Mouse (Mus musculus) embryonic facial prominence, embryonic 11.5 days (tissue): ENCODE data around the gene Ufsp1. TPM values are rescaled to one million over a fixed set of nuclear protein-coding genes. Genes with fewer than 3 reads are reported as not detected.

ENCODE experiments used
- ATAC-seq: fragments of 200-750 bp; cut with Nextera tagmentation; replicated peaks from 2 replicates; pipeline ENCODE4 v1.8.0; 2017; ENCODE audit warnings: low read depth; ENCODE audit not compliant: insufficient number of reproducible peaks, low FRiP score, low TSS enrichment
- DNase-seq: peaks from one replicate; pipeline ENCODE4 v3.0.0-alpha.2; 2015; ENCODE audit warnings: low spot score
- H3K27ac ChIP-seq: fragments of 300-500 bp; sonication (generic); replicated peaks from 2 replicates; pipeline ENCODE4 v1.5.1; 2014; ENCODE audit warnings: mild to moderate bottlenecking, low read depth, low read length, control low read depth
- H3K27me3 ChIP-seq: fragments of 300-500 bp; sonication (generic); 2 replicates; pipeline ENCODE4 v1.6.1; 2014; ENCODE audit warnings: mild to moderate bottlenecking, low read length, moderate library complexity, mixed read lengths; ENCODE audit not compliant: control insufficient read depth, insufficient read depth
- H3K36me3 ChIP-seq: fragments of 300-500 bp; sonication (generic); replicated peaks from 2 replicates; pipeline ENCODE4 v1.6.1; 2014; ENCODE audit warnings: low read depth, mild to moderate bottlenecking, low read length, moderate library complexity, mixed read lengths; ENCODE audit not compliant: control insufficient read depth, insufficient read depth
- H3K4me1 ChIP-seq: fragments of 300-500 bp; sonication (generic); 2 replicates; pipeline ENCODE4 v1.6.1; 2014; ENCODE audit warnings: low read length, mixed read lengths; ENCODE audit not compliant: control insufficient read depth, insufficient read depth
- H3K4me2 ChIP-seq: fragments of 300-500 bp; sonication (generic); 2 replicates; pipeline ENCODE4 v1.6.1; 2014; ENCODE audit warnings: low read depth, mild to moderate bottlenecking, control low read depth, low read length, moderate library complexity
- H3K4me3 ChIP-seq: fragments of 300-500 bp; sonication (generic); 2 replicates; pipeline ENCODE4 v1.5.1; 2014; ENCODE audit warnings: low read depth, low read length, control low read depth
- H3K9ac ChIP-seq: fragments of 300-500 bp; sonication (generic); replicated peaks from 2 replicates; pipeline ENCODE4 v1.6.1; 2014; ENCODE audit warnings: mild to moderate bottlenecking, control low read depth, low read length
- H3K9me3 ChIP-seq: fragments of 300-500 bp; sonication (generic); replicated peaks from 2 replicates; pipeline ENCODE4 v1.6.1; 2016; ENCODE audit warnings: mild to moderate bottlenecking, low read length, inconsistent platforms, mixed read lengths; ENCODE audit not compliant: control insufficient read depth
- WGBS: fragments of 180-500 bp; shearing (Covaris S2); extraction: QIAGEN DNeasy Blood & Tissue Kit; methylation state at CpG from one replicate; pipeline ENCODE4 v1.1.7; 2014; 5-methylcytosine and 5-hydroxymethylcytosine counted together
- polyA plus RNA-seq: library from polyadenylated mRNA; unstranded; fragments of >200 nt; fragmentation: Nextera tagmentation; extraction: Ambion mirVana; gene quantifications from 2 replicates; pipeline ENCODE4 v1.2.1, GENCODE M21; 2014

The Ufsp1 gene
- polyA plus RNA-seq, 1 experiment from 2014 or later, result 6.6 TPM

DNA sequence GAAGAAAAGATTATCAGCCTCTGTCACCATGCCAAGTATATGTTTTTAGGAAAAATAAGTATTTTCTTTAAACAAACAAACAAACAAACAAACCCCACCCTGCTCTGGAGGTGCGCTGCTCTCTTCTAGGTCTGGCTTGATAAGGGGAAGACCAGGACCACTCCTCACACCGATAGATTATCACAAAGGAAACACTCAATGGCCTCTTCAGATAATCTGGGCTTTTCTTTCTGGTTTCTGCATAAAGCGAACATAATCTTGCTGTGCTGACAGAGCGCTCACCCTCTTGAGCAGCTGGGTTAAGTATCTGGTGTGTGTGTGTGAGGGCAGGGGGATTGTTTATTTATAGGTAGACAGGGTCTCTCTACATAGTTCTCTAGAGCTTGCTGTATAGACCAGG lies 9.2 kb downstream of the Ufsp1 start:
- Histone ChIP-seq H3K9me3 (no peaks in the 10 kb centered on the region), H3K27me3 (no peaks in the 10 kb centered on the region), H3K36me3 (peaks cover 26% of the 10 kb centered on the region), H3K9ac (no peak overlapping the region), H3K4me1 (peaks cover 4% of the 10 kb centered on the region; the same call in 1 of the 2 replicates), H3K4me2 (no peak overlapping the region), H3K4me3 (no peak overlapping the region), H3K27ac (no peak overlapping the region)
- ATAC-seq, result no peak
- DNase-seq, result no peak
- WGBS, result 87% methylated on average over 4 of the region's 4 CpGs

DNA sequence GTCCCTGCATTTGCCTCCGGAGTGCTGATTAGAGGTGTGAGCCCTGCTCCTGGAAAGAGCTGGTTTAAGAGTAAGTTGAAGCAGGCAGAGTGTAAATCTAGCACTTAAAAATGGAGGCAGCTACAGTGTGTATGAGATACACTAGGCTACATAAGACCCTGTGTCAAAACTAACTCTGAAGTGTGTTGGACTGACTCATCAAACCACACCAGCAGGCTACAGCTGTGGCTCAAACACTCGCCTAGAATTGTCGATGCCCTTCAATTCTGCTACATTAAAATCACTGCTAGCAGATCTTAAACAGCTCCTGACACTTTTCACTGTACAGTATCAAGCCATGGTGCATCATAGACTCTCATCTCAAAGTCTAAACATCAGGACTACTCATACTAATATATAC lies 9.7 kb downstream of the Ufsp1 start:
- no peak for DNase-seq
- WGBS, result 79% methylated on average over 3 of the region's 3 CpGs
- peaks cover 4% of the 10 kb centered on the region; the same call in 1 of the 2 replicates for H3K4me1 ChIP-seq
- ATAC-seq, result no peak
- no peaks in the 10 kb centered on the region for H3K27me3 ChIP-seq
- H3K9me3 ChIP-seq, result no peaks in the 10 kb centered on the region
- no peak overlapping the region for H3K4me3 ChIP-seq
- H3K4me2 ChIP-seq, result no peak overlapping the region
- H3K9ac ChIP-seq, result no peak overlapping the region
- no peak overlapping the region for H3K27ac ChIP-seq
- H3K36me3 ChIP-seq, result peaks cover 27% of the 10 kb centered on the region

DNA sequence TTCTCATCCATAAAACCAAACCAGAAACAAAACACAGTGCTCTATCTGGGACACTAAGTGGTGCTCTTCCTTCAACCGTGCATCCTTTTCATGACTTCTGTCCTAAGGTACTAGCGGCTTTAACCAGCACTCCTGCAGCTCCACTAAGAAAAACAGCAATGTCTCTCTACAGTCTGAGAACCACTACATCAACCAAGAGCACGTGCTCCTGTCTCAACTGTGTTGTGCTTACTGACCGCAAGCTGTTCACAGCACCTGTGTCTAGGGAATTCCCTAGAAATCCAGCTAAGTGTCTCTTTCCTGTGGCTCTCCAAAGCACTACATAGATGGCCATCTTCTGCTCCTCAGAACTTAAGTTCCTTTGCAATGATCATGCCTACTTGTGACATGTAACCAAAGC lies 10.4 kb downstream of the Ufsp1 start:
- Histone ChIP-seq H3K9ac (no peak overlapping the region), H3K27ac (no peak overlapping the region), H3K4me3 (no peak overlapping the region), H3K36me3 (peaks cover 27% of the 10 kb centered on the region), H3K4me1 (peaks cover 4% of the 10 kb centered on the region; the same call in 1 of the 2 replicates), H3K4me2 (no peak overlapping the region), H3K27me3 (no peaks in the 10 kb centered on the region), H3K9me3 (no peaks in the 10 kb centered on the region)
- ATAC-seq (no peak), DNase-seq (no peak)
- 68% methylated on average over 4 of the region's 4 CpGs for WGBS

DNA sequence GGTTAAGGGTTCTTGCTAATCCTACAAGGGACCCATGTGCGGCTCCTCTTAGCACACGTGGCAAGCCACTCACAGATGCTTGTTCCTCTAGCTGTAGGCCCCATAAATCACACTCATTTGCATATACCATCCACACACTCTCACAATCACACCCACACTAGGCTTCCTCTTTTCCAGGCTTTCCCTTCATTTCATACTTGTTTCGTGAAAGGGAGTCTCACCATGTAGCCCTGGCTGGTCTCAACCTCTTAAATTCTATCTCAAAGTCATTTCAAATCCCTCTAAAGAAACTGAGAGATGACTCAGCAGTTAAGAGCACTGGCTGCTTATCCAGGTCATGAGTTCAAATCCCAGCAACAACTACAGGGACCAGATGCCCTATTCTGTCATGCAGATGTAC lies 11.4 kb downstream of the Ufsp1 start:
- Histone ChIP-seq H3K27me3 (no peaks in the 10 kb centered on the region), H3K4me2 (peak overlapping the region; percentile 48), H3K9me3 (no peaks in the 10 kb centered on the region), H3K27ac (no peak overlapping the region), H3K4me3 (peak overlapping the region; percentile 92), H3K9ac (no peak overlapping the region), H3K4me1 (peaks cover 4% of the 10 kb centered on the region; the same call in 1 of the 2 replicates), H3K36me3 (peaks cover 25% of the 10 kb centered on the region)
- WGBS, result 83% methylated on average over 3 of the region's 3 CpGs
- ATAC-seq, result no peak
- DNase-seq, result no peak

DNA sequence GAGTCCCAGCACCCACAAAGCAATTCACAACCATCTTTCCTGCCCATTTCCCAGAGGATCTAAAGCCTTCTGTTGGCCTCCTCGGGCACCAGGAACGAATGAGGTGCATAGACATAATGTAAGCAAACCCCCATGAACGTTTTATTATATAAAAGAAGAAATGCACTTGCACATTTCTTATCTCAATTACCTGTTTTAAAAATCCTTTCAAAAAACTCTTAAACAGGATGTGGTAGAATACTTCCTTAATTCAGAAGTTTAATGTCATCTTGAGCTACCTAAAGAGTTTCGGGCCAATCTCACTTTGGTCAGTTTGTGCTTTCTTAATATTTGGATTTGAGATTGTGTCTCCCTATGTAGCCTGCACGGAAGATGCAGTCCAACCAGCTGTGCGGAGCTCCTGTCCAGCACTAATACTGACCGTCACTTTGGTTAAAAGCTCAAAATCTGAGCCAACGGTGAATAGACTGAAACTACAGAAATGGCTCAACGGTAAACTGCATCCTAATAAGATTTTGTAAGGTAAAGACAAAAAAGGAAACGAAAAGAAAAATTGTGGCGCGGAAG lies 12.1 kb downstream of the Ufsp1 start:
- no peaks in the 10 kb centered on the region for H3K27me3 ChIP-seq
- H3K27ac ChIP-seq, result no peak overlapping the region
- peak overlapping the region; percentile 92 for H3K4me3 ChIP-seq
- peaks cover 20% of the 10 kb centered on the region for H3K36me3 ChIP-seq
- peak overlapping the region; percentile 48 for H3K4me2 ChIP-seq
- peaks cover 4% of the 10 kb centered on the region; the same call in 1 of the 2 replicates for H3K4me1 ChIP-seq
- no peak for ATAC-seq
- H3K9me3 ChIP-seq, result no peaks in the 10 kb centered on the region
- DNase-seq, result no peak
- H3K9ac ChIP-seq, result peak overlapping the region; percentile 97
- WGBS, result 18% methylated on average over 12 of the region's 12 CpGs

DNA sequence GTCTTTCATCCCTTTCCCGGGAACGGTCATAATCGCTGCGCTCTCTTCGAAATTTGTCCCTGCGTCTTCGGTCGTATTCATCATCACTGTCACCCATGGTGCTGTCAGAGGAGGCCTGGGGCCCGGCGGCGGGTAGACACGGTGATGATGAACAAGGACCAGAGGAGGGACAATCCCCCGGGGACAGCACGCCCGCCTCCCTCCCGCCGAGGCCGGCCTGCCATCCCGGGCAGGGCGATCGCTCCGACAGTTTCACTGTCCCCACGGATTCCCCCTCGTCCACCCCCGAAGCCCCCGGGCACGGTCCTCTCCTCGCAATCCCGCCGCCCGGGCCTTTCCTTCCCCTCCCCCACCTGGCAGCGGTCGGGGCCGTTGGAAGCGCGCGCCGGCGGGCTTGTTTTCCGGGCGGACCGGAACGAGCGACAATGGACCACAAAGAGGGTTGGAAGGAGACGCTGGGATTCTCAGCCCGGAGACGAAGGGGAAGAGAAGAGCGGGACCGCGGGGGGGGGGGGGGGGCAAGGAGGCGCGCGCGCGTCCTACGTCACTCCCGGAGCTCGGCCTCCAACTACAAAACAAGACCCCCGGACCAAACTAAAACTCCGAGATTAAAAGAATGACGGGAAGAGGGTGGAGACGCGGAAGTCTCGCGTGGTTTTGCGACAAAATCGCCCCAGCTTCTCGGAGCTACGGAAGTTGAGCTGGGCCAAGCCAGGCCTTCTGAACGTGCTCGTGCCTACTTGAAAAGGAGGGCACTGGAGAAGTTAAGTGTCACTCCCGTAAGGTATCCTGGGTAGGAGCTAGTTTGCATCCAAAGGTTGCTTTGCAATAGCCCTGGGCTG lies 12.9 kb downstream of the Ufsp1 start, which contains the start of gene Srrt:
TSS of gene Srrt (minus strand) at position 604 of the 842 bp plus-strand sequence.
- H3K4me1 ChIP-seq, result peaks cover 4% of the 10 kb centered on the region; the same call in 1 of the 2 replicates
- under 1% methylated on average over 54 of the region's 72 CpGs for WGBS
- peak within 1 kb of the TSS; percentile 60 for H3K4me2 ChIP-seq
- peaks cover 13% of the 10 kb centered on the region for H3K36me3 ChIP-seq
- DNase-seq (peak; percentile 96), ATAC-seq (peak; percentile 77)
- H3K9ac ChIP-seq, result peak within 1 kb of the TSS; percentile 97
- peak within 1 kb of the TSS; percentile 91 for H3K27ac ChIP-seq
- peak within 1 kb of the TSS; percentile 92 for H3K4me3 ChIP-seq
- no peaks in the 10 kb centered on the region for H3K27me3 ChIP-seq
- no peaks in the 10 kb centered on the region for H3K9me3 ChIP-seq

DNA sequence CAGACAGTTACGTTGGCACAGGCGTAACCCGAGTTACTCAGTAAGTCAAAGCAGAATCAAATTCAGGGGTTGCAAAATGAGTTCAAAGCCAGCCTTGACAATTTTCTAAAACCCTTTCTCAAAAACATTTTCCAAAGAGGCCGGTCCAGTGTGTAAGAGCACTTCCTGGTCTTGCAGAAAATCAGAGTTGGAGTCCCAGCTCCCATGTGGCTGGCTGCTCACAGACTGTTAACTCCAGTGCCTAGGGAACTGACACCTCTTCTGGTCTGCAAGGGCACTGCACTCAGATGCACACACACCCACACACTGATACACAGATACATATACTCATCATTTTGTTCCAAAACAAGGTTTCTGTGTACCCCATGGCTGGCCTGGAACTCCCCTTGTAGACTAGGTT lies 13.9 kb downstream of the Ufsp1 start:
- DNase-seq (no peak), ATAC-seq (no peak)
- Histone ChIP-seq H3K4me3 (peak overlapping the region; percentile 92; the same call in 1 of the 2 replicates), H3K4me2 (peak overlapping the region; percentile 60; the same call in 1 of the 2 replicates), H3K27ac (peak overlapping the region; percentile 91; the same call in 1 of the 2 replicates), H3K9ac (peak overlapping the region; percentile 22; the same call in 1 of the 2 replicates), H3K27me3 (no peaks in the 10 kb centered on the region), H3K4me1 (peaks cover 10% of the 10 kb centered on the region), H3K9me3 (no peaks in the 10 kb centered on the region), H3K36me3 (peaks cover 6% of the 10 kb centered on the region)
- WGBS, result 93% methylated on average over 4 of the region's 4 CpGs
